Mouse (Mus musculus): ENCODE measurements around the gene Aco2.
A peak's percentile ranks its signal among the peaks of the same experiment; 100 is the strongest.

GRCm38 (mm10) chr15:81914668-81915067 lies 42.6 kb downstream of the Aco2 start:
- TF ChIP-seq GATA1 (IDR thresholded peaks at IDR 0.05; ENCODE audit: borderline replicate concordance, low read length), result peak; percentile 77; the same call in 1 of the 3 replicates
- no peak for TF ChIP-seq FLI1 (IDR thresholded peaks at IDR 0.05; ENCODE audit: low read length)

Measured in megakaryocyte, embryonic 14.5 days (primary cell).